Mouse (Mus musculus): Measurements from ENCODE around the gene Fancd2. TPM values are rescaled to one million over a fixed set of nuclear protein-coding genes. Genes with fewer than 3 reads are reported as not detected.

Gene Fancd2
- polyA plus RNA-seq, 1 experiment from 2014 or later: 8.0 TPM

- Histone ChIP-seq H3K27ac (replicated peaks) (no peak within 1 kb of the TSS), H3K4me2 (peak within 1 kb of the TSS; percentile 64), H3K9ac (peak within 1 kb of the TSS; percentile 63), H3K4me1 (peaks cover 5% of the 10 kb centered on the region; the same call in 1 of the 2 replicates), H3K4me3 (peak within 1 kb of the TSS; percentile 44), H3K27me3 (replicated peaks) (peaks cover 63% of the 10 kb centered on the region), H3K9me3 (0 out of 2 replicates have a peak, but pooled peaks cover 9% of the 10 kb centered on the region), H3K36me3 (no peaks in the 10 kb centered on the region)
- WGBS: 3% methylated on average over 31 of the region's 32 CpGs
- ATAC-seq (ENCODE audit: extremely low read depth, insufficient number of reproducible peaks, low FRiP score, low TSS enrichment): no peak
These were observed 29.9 kb upstream of the Fancd2 start, which contains the start of gene Prrt3 for GRCm38 (mm10) chr6:113501388-113502084. Prrt3 (minus strand) TSS chr6:113501931.

- no peaks in the 10 kb centered on the region for H3K36me3 ChIP-seq
- no peak overlapping the region for H3K4me2 ChIP-seq
- 0 out of 2 replicates have a peak, but pooled peaks cover 9% of the 10 kb centered on the region for H3K9me3 ChIP-seq
- H3K9ac ChIP-seq: no peak overlapping the region
- no peak overlapping the region for H3K4me3 ChIP-seq
- peaks cover 51% of the 10 kb centered on the region for H3K27me3 ChIP-seq (replicated peaks)
- WGBS: 51% methylated on average over 2 of the region's 2 CpGs
- no peak for ATAC-seq (ENCODE audit: extremely low read depth, insufficient number of reproducible peaks, low FRiP score, low TSS enrichment)
- peaks cover 5% of the 10 kb centered on the region; the same call in 1 of the 2 replicates for H3K4me1 ChIP-seq
- no peak overlapping the region for H3K27ac ChIP-seq (replicated peaks)
These were observed 28.7 kb upstream of the Fancd2 start for GRCm38 (mm10) chr6:113502801-113503200.

- Histone ChIP-seq H3K4me3 (no peak overlapping the region), H3K4me2 (no peak overlapping the region), H3K36me3 (no peaks in the 10 kb centered on the region), H3K4me1 (peaks cover 10% of the 10 kb centered on the region; the same call in 1 of the 2 replicates), H3K9ac (no peak overlapping the region), H3K9me3 (0 out of 2 replicates have a peak, but pooled peaks cover 9% of the 10 kb centered on the region), H3K27me3 (replicated peaks) (peaks cover 29% of the 10 kb centered on the region), H3K27ac (replicated peaks) (no peak overlapping the region)
- 78% methylated on average over 1 of the region's 1 CpGs for WGBS
- ATAC-seq (ENCODE audit: extremely low read depth, insufficient number of reproducible peaks, low FRiP score, low TSS enrichment): no peak
These were observed 25.8 kb upstream of the Fancd2 start for GRCm38 (mm10) chr6:113505689-113506088.

GRCm38 (mm10) chr6:113507130-113507529 lies 24.4 kb upstream of the Fancd2 start:
- Histone ChIP-seq H3K4me1 (peaks cover 5% of the 10 kb centered on the region; the same call in 1 of the 2 replicates), H3K9me3 (0 out of 2 replicates have a peak, but pooled peaks cover 9% of the 10 kb centered on the region), H3K4me3 (no peak overlapping the region), H3K27me3 (replicated peaks) (peaks cover 14% of the 10 kb centered on the region), H3K27ac (replicated peaks) (no peak overlapping the region), H3K9ac (no peak overlapping the region), H3K36me3 (peaks cover 6% of the 10 kb centered on the region), H3K4me2 (no peak overlapping the region)
- ATAC-seq (ENCODE audit: extremely low read depth, insufficient number of reproducible peaks, low FRiP score, low TSS enrichment): no peak

GRCm38 (mm10) chr6:113508272-113508946 lies 23.1 kb upstream of the Fancd2 start:
- peaks cover 16% of the 10 kb centered on the region for H3K36me3 ChIP-seq
- no peaks in the 10 kb centered on the region for H3K9me3 ChIP-seq
- no peak overlapping the region for H3K27ac ChIP-seq (replicated peaks)
- H3K4me3 ChIP-seq: no peak overlapping the region
- H3K27me3 ChIP-seq (replicated peaks): peaks cover 2% of the 10 kb centered on the region; the same call in 1 of the 2 replicates
- H3K4me2 ChIP-seq: no peak overlapping the region
- peaks cover 5% of the 10 kb centered on the region; the same call in 1 of the 2 replicates for H3K4me1 ChIP-seq
- 46% methylated on average over 7 of the region's 7 CpGs for WGBS
- no peak; the same call in 1 of the 2 replicates for ATAC-seq (ENCODE audit: extremely low read depth, insufficient number of reproducible peaks, low FRiP score, low TSS enrichment)
- H3K9ac ChIP-seq: no peak overlapping the region

GRCm38 (mm10) chr6:113508947-113509280 lies 22.6 kb upstream of the Fancd2 start:
- Histone ChIP-seq H3K9me3 (no peaks in the 10 kb centered on the region), H3K36me3 (peaks cover 21% of the 10 kb centered on the region), H3K4me2 (no peak overlapping the region), H3K27me3 (replicated peaks) (no peaks in the 10 kb centered on the region), H3K4me1 (peaks cover 5% of the 10 kb centered on the region; the same call in 1 of the 2 replicates), H3K27ac (replicated peaks) (no peak overlapping the region), H3K9ac (no peak overlapping the region), H3K4me3 (no peak overlapping the region)
- 55% methylated on average over 5 of the region's 5 CpGs for WGBS
- ATAC-seq (ENCODE audit: extremely low read depth, insufficient number of reproducible peaks, low FRiP score, low TSS enrichment): no peak

GRCm38 (mm10) chr6:113513944-113514343 lies 17.5 kb upstream of the Fancd2 start:
- no peak for ATAC-seq (ENCODE audit: extremely low read depth, insufficient number of reproducible peaks, low FRiP score, low TSS enrichment)
- 86% methylated on average over 6 of the region's 6 CpGs for WGBS
- H3K36me3 ChIP-seq: peaks cover 71% of the 10 kb centered on the region

GRCm38 (mm10) chr6:113514600-113514999 lies 16.9 kb upstream of the Fancd2 start:
- peaks cover 4% of the 10 kb centered on the region; the same call in 1 of the 2 replicates for H3K9me3 ChIP-seq
- no peaks in the 10 kb centered on the region for H3K27me3 ChIP-seq (replicated peaks)
- no peak overlapping the region for H3K4me2 ChIP-seq
- no peaks in the 10 kb centered on the region for H3K4me1 ChIP-seq
- H3K4me3 ChIP-seq: no peak overlapping the region
- WGBS: 93% methylated on average over 3 of the region's 3 CpGs
- ATAC-seq (ENCODE audit: extremely low read depth, insufficient number of reproducible peaks, low FRiP score, low TSS enrichment): no peak
- no peak overlapping the region for H3K9ac ChIP-seq
- no peak overlapping the region for H3K27ac ChIP-seq (replicated peaks)
- peaks cover 78% of the 10 kb centered on the region for H3K36me3 ChIP-seq

More at GRCm38 (mm10) chr6:113513944-113514343, 17.5 kb upstream of the Fancd2 start:
- Histone ChIP-seq H3K27ac (replicated peaks) (no peak overlapping the region), H3K9ac (no peak overlapping the region), H3K4me1 (no peaks in the 10 kb centered on the region), H3K9me3 (peaks cover 4% of the 10 kb centered on the region; the same call in 1 of the 2 replicates), H3K4me3 (no peak overlapping the region), H3K4me2 (no peak overlapping the region), H3K27me3 (replicated peaks) (no peaks in the 10 kb centered on the region)

GRCm38 (mm10) chr6:113517434-113518080 lies 13.9 kb upstream of the Fancd2 start:
- Histone ChIP-seq H3K27me3 (replicated peaks) (no peaks in the 10 kb centered on the region), H3K4me1 (no peaks in the 10 kb centered on the region), H3K36me3 (peaks cover 98% of the 10 kb centered on the region), H3K4me2 (no peak overlapping the region), H3K27ac (replicated peaks) (no peak overlapping the region), H3K4me3 (no peak overlapping the region), H3K9me3 (peaks cover 4% of the 10 kb centered on the region; the same call in 1 of the 2 replicates), H3K9ac (no peak overlapping the region)
- no peak for ATAC-seq (ENCODE audit: extremely low read depth, insufficient number of reproducible peaks, low FRiP score, low TSS enrichment)
- 88% methylated on average over 8 of the region's 8 CpGs for WGBS

- Histone ChIP-seq H3K4me2 (no peak overlapping the region), H3K4me3 (no peak overlapping the region), H3K27ac (replicated peaks) (no peak overlapping the region), H3K9ac (no peak overlapping the region), H3K36me3 (peaks cover 82% of the 10 kb centered on the region), H3K9me3 (no peaks in the 10 kb centered on the region), H3K4me1 (no peaks in the 10 kb centered on the region), H3K27me3 (replicated peaks) (no peaks in the 10 kb centered on the region)
- no peak for ATAC-seq (ENCODE audit: extremely low read depth, insufficient number of reproducible peaks, low FRiP score, low TSS enrichment)
- 54% methylated on average over 1 of the region's 1 CpGs for WGBS
These were observed 9.2 kb upstream of the Fancd2 start for GRCm38 (mm10) chr6:113522310-113522709.

GRCm38 (mm10) chr6:113523420-113523819 lies 8.1 kb upstream of the Fancd2 start:
- no peaks in the 10 kb centered on the region for H3K4me1 ChIP-seq
- no peak overlapping the region for H3K4me2 ChIP-seq
- H3K36me3 ChIP-seq: peaks cover 80% of the 10 kb centered on the region
- no peak overlapping the region for H3K9ac ChIP-seq
- no peak for ATAC-seq (ENCODE audit: extremely low read depth, insufficient number of reproducible peaks, low FRiP score, low TSS enrichment)
- no peak overlapping the region for H3K27ac ChIP-seq (replicated peaks)
- no peaks in the 10 kb centered on the region for H3K27me3 ChIP-seq (replicated peaks)
- WGBS: 84% methylated on average over 8 of the region's 8 CpGs
- H3K4me3 ChIP-seq: no peak overlapping the region
- H3K9me3 ChIP-seq: no peaks in the 10 kb centered on the region

Data from heart, embryonic 13.5 days (tissue).